Mouse (Mus musculus) olfactory bulb, adult 2 months (tissue): ENCODE data around the gene Glis2. TPM values are rescaled to one million over a fixed set of nuclear protein-coding genes. Genes with fewer than 3 reads are reported as not detected.
A peak's percentile ranks its signal among the peaks of the same experiment; 100 is the strongest.
"Not testable (repeated sequence)": the region's sequence is repeated elsewhere in the genome, so short reads cannot be mapped to it uniquely, and the experiment has no call there.

ENCODE experiments used
- H3K27ac ChIP-seq: fragments of 200-500 bp; 2 replicates; pipeline ENCODE4 v1.5.1; 2012; ENCODE audit warnings: low read depth, low read length; ENCODE audit not compliant: insufficient read depth
- H3K4me1 ChIP-seq: fragments of 200-500 bp; 2 replicates; pipeline ENCODE4 v1.6.1; 2012; ENCODE audit warnings: low read length; ENCODE audit not compliant: control insufficient read depth, insufficient read depth
- H3K4me3 ChIP-seq: fragments of 200-500 bp; 2 replicates; pipeline ENCODE4 v1.5.1; 2012; ENCODE audit warnings: mild to moderate bottlenecking, low read depth, low read length, moderate library complexity; ENCODE audit not compliant: insufficient read depth
- CTCF ChIP-seq: fragments of 200-500 bp; IDR thresholded peaks from 2 replicates; pipeline ENCODE4 v1.5.1; 2012; ENCODE audit warnings: low read depth, mild to moderate bottlenecking, low read length, moderate library complexity; ENCODE audit not compliant: insufficient read depth
- POLR2A ChIP-seq: fragments of 200-500 bp; IDR thresholded peaks from 2 replicates; pipeline ENCODE4 v1.6.1; 2012; ENCODE audit warnings: mild to moderate bottlenecking, low read depth, low read length, moderate library complexity; ENCODE audit not compliant: insufficient read depth
- WGBS: fragments of 180-500 bp; shearing (Covaris S2); methylation state at CpG from one replicate; pipeline ENCODE4 v1.1.7; 2018; 5-methylcytosine and 5-hydroxymethylcytosine counted together
- polyA plus RNA-seq: library from polyadenylated mRNA; stranded (reverse); fragments of >200 nt; gene quantifications from 2 replicates; pipeline ENCODE4 v1.2.4, GENCODE M21; 2012; ENCODE audit warnings: low replicate concordance; ENCODE audit not compliant: missing spikeins, insufficient read depth, insufficient read length

Gene Glis2
- polyA plus RNA-seq, 1 experiment: not detected

DNA sequence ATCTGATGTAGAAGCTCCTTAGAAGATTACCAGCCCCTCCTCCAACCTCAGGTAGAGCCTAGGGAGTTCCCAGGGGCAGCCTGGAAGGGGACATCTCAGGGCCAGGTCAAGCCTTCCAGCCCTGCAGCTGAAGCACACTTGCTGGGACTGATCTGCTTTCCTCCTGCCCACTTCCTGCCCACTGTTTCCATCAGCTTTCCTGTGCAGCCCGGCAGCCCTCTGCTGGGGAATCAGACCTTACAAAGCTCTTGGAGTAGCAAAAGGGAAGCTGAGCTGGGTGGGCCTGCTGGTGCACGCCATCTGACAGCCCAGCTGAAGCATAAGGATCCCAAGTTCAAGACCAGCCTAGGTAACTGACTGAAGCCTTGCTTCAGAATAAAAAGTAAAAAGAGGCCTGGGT lies 17.6 kb upstream of the Glis2 start:
- TF ChIP-seq CTCF: no peak
- no peak for TF ChIP-seq POLR2A
- Histone ChIP-seq H3K4me1 (no peaks in the 10 kb centered on the region), H3K27ac (no peak overlapping the region), H3K4me3 (no peak overlapping the region)
- 68% methylated on average over 2 of the region's 2 CpGs for WGBS

DNA sequence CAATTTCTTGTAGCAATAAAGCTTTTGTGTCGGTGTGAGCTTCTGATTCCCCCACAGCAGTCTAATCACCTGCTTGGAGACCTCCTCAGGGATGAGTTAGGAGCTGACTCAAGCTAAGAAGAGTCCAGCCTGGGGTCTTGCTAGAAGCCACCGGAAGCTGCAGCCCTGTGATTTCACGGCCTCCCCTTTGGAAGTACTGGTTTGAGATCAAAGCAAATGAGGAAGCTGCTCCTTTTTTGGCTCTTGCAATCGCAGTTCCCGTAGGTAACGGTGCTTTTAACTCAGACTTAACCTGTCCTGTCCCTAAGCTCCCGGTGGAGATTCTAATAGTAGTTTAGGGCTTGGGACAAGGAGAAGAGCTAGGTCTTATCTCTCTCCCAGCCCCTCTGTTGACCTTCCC lies 15.9 kb upstream of the Glis2 start:
- H3K4me1 ChIP-seq: no peaks in the 10 kb centered on the region
- H3K4me3 ChIP-seq: no peak overlapping the region
- WGBS: 87% methylated on average over 7 of the region's 7 CpGs
- H3K27ac ChIP-seq: no peak overlapping the region
- TF ChIP-seq CTCF (no peak), POLR2A (no peak)

DNA sequence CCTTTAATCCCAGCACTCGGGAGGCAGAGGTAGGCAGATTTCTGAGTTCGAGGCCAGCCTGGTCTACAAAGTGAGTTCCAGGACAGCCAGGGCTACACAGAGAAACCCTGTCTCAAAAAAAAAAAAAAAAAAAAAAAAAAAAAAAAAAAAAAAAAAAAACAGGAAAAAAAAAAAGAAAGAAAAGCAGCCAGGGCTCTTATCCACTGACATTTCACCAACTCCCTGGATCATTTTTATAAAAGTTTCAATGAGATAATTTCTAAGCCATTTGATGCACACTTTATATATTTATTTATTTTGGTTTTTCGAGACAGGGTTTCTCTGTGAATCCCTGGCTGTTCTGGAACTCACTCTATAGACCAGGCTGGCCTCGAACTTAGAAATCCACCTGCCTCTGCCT lies 13.3 kb upstream of the Glis2 start:
- not testable (repeated sequence) for H3K4me1 ChIP-seq, H3K27ac ChIP-seq, H3K4me3 ChIP-seq
- WGBS: 88% methylated on average over 4 of the region's 4 CpGs

DNA sequence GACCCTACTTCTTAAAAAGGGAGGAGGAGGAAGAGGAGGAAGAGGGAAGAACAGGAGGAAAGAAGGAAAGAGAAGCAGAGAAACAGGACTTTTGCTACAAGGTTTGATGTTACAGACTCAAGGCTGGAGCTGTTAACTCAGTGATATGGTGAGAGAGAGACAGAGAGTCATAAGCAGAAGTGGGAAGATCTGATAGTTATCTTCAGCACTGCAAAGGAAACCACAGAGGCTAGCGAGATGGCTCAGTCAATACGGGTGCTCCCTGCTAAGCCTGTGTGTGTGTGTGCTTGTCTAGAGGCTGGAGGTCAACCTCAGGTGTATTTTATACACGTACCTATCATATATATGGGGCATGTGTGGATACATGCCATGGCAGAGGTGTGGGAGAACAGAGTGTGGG lies 10.7 kb upstream of the Glis2 start:
- WGBS: 81% methylated on average over 3 of the region's 3 CpGs
- no peak overlapping the region for H3K27ac ChIP-seq
- no peak overlapping the region for H3K4me3 ChIP-seq
- peaks cover 6% of the 10 kb centered on the region; the same call in 1 of the 2 replicates for H3K4me1 ChIP-seq
- no peak for TF ChIP-seq CTCF
- no peak for TF ChIP-seq POLR2A

DNA sequence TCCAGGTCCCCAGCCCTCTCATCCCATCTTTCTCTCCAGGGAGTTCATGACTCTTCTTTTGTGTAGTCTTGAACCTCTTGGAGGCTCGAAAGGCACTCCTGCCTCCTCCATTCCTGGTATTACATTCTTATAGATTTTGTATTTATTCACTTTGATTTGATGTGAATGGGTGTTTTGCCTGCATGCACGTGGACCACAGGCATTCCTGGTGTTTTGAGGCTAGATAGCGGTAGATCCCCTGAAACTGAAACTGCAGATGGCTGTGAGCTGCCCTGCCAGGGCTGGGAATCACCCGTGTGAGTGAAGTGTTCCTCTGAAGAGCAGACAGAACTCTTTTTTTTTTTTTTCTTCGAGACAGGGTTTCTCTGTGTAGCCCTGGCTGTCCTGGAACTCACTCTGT lies 10.1 kb upstream of the Glis2 start:
- H3K27ac ChIP-seq: no peak overlapping the region
- H3K4me1 ChIP-seq: peaks cover 6% of the 10 kb centered on the region; the same call in 1 of the 2 replicates
- H3K4me3 ChIP-seq: no peak overlapping the region
- TF ChIP-seq POLR2A (no peak), CTCF (no peak)
- WGBS: 80% methylated on average over 5 of the region's 5 CpGs

DNA sequence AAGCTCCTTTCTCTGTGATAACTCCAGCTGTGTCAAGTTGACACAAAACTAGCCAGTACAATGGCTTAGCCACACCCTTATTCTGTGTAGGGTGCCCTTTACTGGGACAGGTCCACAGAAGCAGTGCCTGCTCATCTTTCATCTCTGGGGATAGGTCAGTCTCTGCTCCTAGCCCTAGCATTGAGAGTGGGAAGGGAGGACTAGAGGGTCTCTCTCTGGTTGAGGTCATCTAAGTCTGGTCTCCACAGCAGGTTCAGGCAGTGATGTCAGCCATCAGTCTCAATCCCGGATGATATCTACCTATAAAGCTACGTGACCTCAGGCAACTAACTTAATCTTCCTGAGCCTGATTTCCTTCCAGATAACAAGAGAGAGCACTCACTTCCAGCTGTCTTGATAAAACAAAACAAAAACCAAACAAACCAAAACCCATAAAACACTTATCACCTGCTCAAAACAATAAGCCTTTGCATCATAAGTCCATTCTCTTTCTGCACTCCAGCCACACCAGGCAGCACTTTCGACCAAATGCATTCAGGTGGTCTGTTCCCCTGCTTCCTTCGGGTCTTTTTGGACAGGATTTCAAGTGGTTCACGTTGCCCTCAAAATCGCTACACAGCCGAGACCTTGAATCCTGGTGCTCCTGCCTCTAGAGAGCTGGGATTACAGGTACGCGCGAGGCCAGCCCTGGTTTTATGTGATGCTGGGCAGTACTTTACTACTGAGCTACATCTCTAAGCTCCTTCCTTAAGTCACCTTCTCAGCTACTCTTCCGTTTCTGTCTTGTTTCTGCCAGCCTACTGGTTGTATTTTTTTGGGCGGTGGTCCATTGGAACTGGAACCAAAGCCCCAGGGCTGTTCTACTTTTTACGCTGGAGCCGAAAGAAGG lies 8.6 kb upstream of the Glis2 start:
- Histone ChIP-seq H3K4me3 (peak overlapping the region; percentile 60), H3K27ac (no peak overlapping the region), H3K4me1 (peaks cover 6% of the 10 kb centered on the region; the same call in 1 of the 2 replicates)
- TF ChIP-seq POLR2A (no peak), CTCF (no peak)
- 15% methylated on average over 14 of the region's 14 CpGs for WGBS

DNA sequence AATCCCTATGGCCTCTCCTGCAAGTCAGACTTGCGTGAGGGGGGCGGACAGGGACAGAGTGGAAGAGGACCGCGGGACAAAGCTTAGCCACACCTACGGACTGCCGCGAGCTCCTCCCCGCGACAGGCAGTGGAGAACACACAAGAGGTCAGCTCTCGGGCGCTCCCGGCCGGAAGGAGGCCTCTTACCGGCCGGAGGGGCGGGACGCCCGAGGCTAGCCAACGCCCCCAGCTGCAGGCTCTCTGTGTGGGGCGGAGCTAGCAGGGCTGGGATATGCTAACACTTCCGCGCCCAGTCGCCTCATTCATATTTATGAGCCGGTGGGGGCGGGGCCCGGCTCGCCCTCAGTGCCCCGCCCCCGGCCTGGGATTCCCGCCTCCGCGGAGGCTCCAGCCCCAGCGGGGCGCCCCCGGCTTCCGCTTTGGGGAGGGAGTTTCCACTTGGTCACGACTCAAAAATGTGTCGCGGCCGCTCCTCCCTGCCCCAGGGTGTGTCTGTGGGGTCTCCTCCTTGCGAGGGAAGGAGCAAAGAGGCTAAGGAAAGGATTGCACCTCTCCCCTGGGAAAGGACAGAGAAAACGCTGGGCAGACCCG lies 7.9 kb upstream of the Glis2 start:
- under 1% methylated on average over 43 of the region's 43 CpGs for WGBS
- Histone ChIP-seq H3K27ac (no peak overlapping the region), H3K4me1 (peaks cover 6% of the 10 kb centered on the region; the same call in 1 of the 2 replicates), H3K4me3 (peak overlapping the region; percentile 60)
- TF ChIP-seq CTCF (no peak), POLR2A (no peak)

DNA sequence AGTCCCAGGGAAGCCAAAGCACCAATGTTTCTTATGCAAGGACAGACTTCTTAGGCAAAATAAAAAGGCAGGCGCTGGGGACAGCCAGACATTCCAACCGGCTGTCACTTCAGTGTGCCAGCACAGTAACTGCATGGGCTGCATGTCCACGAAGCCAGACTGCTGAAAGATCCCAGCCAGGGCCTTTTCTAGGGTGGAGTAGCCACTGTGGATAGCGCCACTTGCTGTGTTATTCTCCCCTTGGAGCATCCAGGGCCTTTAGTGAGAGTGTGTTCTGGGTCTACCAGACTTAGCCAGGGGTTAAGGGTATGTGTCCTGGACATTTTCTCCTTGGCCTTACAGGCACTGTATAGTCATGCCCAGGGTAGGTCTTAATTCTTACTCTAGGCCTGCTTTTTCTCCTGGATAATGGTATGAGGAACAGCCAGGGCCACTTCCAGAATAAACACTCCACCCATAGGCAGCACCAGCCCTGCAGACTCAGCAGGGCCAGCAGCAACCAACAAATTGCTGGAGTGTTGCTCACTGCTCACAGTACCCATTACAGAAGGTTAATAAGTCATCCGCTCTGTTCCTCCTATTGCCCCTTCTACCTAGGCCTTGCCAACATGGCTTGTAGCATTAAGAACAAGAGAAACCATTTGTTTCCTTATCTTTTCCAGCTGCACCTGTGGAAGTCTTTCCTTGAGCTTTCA lies 6.8 kb upstream of the Glis2 start:
- Histone ChIP-seq H3K4me1 (peaks cover 6% of the 10 kb centered on the region; the same call in 1 of the 2 replicates), H3K4me3 (no peak overlapping the region), H3K27ac (no peak overlapping the region)
- TF ChIP-seq CTCF (no peak), POLR2A (no peak)
- WGBS: 65% methylated on average over 5 of the region's 5 CpGs

DNA sequence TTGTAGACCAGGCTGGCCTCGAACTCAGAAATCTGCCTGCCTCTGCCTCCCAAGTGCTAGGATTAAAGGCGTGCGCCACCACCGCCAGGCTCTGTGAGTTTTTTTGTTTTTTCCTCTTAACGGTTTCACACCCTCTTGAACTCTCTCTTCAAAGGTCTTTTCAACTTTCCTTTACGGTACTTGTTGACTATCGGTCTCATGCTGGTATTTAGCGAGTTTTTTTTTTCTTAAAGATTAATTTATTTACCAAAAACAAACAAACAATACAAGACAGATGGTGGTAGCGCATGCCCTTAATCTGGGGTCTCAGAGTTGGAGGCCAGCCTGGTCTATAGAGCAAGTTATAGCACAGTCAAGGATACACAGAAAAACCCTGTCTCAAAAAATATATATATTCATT lies 4.3 kb upstream of the Glis2 start:
- 95% methylated on average over 9 of the region's 9 CpGs for WGBS
- peaks cover 10% of the 10 kb centered on the region for H3K4me1 ChIP-seq
- no peak for TF ChIP-seq POLR2A
- no peak for TF ChIP-seq CTCF
- no peak overlapping the region for H3K27ac ChIP-seq
- H3K4me3 ChIP-seq: no peak overlapping the region
